Mouse (Mus musculus) stomach, postnatal 0 days (tissue): ENCODE results near the gene G6pc3. TPM values are rescaled to one million over a fixed set of nuclear protein-coding genes. Genes with fewer than 3 reads are reported as not detected.

ENCODE experiments used
- ATAC-seq: fragments of 200-750 bp; cut with Nextera tagmentation; 2 replicates; pipeline ENCODE4 v1.8.0; 2017; ENCODE audit not compliant: low FRiP score, low TSS enrichment
- DNase-seq: peaks from one replicate; pipeline ENCODE4 v3.0.0-alpha.2; 2016; ENCODE audit warnings: low spot score
- H3K27ac ChIP-seq: fragments of 300-500 bp; sonication (generic); replicated peaks from 2 replicates; pipeline ENCODE4 v1.5.1; 2014; ENCODE audit warnings: mild to moderate bottlenecking, control low read depth
- H3K27me3 ChIP-seq: fragments of 300-500 bp; sonication (generic); 2 replicates; pipeline ENCODE4 v1.6.1; 2014; ENCODE audit warnings: low read length; ENCODE audit not compliant: control insufficient read depth, insufficient read depth
- H3K36me3 ChIP-seq: fragments of 300-500 bp; sonication (generic); 2 replicates; pipeline ENCODE4 v1.6.1; 2014; ENCODE audit warnings: low read length, mixed read lengths; ENCODE audit not compliant: control insufficient read depth, insufficient read depth
- H3K4me1 ChIP-seq: fragments of 300-500 bp; sonication (generic); replicated peaks from 2 replicates; pipeline ENCODE4 v1.6.1; 2014; ENCODE audit warnings: antibody characterized with exemption; ENCODE audit not compliant: control insufficient read depth, insufficient read depth
- H3K4me2 ChIP-seq: fragments of 300-500 bp; sonication (generic); replicated peaks from 2 replicates; pipeline ENCODE4 v1.6.1; 2014; ENCODE audit warnings: low read depth, mild to moderate bottlenecking, control low read depth, moderate library complexity
- H3K4me3 ChIP-seq: fragments of 300-500 bp; sonication (generic); 2 replicates; pipeline ENCODE4 v1.5.1; 2014; ENCODE audit warnings: low read depth, low read length, control low read depth
- H3K9ac ChIP-seq: fragments of 300-500 bp; sonication (generic); 2 replicates; pipeline ENCODE4 v1.6.1; 2014; ENCODE audit warnings: mild to moderate bottlenecking, low read length, control low read depth, mixed read lengths
- H3K9me3 ChIP-seq: fragments of 300-500 bp; sonication (generic); 2 replicates; pipeline ENCODE4 v1.6.1; 2016; ENCODE audit warnings: low read length; ENCODE audit not compliant: control insufficient read depth
- CTCF ChIP-seq: IDR thresholded peaks from 2 replicates; pipeline ENCODE4 v1.5.1; 2016; ENCODE audit warnings: antibody characterized with exemption, low read depth, mild to moderate bottlenecking, moderate library complexity
- EP300 ChIP-seq: optimal IDR thresholded peaks from 2 replicates; pipeline ENCODE3; 2016; ENCODE audit warnings: antibody characterized with exemption
- WGBS: fragments of 180-500 bp; shearing (Covaris S2); extraction: QIAGEN DNeasy Blood & Tissue Kit; methylation state at CpG from one replicate; pipeline ENCODE4 v1.1.7; 2014; 5-methylcytosine and 5-hydroxymethylcytosine counted together
- polyA plus RNA-seq: library from polyadenylated mRNA; unstranded; fragments of >200 nt; fragmentation: Nextera tagmentation; extraction: Ambion mirVana; gene quantifications from 2 replicates; pipeline ENCODE4 v1.2.1, GENCODE M21; 2015

G6pc3 gene
- polyA plus RNA-seq, 1 experiment from 2014 or later = 19.4 TPM

DNA sequence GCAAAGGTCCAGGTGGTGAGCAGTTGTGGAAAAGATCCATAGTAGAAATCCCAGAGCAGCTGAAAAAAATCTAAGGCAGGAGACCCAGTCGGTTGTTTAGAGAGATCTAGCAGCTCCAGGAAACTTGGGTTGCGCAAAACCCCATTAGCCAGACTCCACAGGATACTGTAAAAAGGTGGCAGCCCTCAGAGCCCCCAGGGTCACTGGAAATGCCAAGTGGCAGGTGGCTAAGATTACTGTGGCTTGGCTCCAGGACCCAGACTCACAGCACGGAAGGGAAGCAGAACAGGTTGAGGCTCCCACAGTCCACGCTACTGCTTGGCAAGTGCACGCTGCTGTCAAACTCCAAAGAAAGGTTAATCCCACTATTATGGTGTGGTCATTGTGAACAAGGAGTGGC is 29.6 kb upstream of the G6pc3 start:
- Histone ChIP-seq H3K9me3 (no peaks in the 10 kb centered on the region), H3K4me1 (no peaks in the 10 kb centered on the region), H3K4me2 (no peak overlapping the region), H3K9ac (no peak overlapping the region), H3K4me3 (no peak overlapping the region), H3K36me3 (peaks cover 12% of the 10 kb centered on the region; the same call in 1 of the 2 replicates), H3K27me3 (no peaks in the 10 kb centered on the region), H3K27ac (no peak overlapping the region)
- ATAC-seq = no peak
- DNase-seq = no peak
- WGBS = 66% methylated on average over 5 of the region's 5 CpGs
- TF ChIP-seq CTCF = no peak
- no peak for TF ChIP-seq EP300

DNA sequence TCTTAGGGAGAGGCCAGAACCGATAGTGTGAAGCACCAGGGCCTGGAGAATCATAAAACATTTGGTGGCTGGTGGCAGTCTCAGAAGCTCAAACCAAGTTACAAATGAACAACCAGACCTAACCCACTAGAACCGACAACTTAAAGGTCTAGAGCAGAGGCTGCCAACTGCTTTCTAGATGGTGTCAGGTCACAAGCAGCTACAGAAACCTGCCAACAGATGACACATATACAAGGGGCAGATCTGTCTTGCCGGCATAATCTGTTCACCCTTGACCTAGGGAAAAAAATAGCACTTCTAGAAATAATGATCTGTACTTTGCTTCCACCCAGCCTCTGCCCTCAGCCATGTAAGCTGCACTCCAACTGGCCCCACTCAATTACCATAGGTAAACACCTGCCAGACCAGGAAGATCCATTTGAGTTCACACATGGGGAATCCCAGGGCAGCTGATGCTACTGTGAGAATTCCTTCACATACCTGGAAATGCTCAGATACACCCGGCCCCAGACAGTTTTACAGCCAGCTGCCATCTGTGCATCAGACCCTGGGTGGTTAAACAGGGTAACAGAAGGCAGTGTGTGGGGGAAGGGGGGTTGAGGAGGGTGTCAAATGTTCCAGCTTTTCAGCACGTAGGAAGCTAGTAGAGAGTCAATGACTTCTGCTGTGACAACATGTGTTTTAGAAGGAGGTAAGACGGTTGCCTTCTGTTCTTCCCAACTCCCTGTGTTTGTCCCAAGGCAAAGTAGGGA is 23.3 kb upstream of the G6pc3 start:
- H3K4me1 ChIP-seq = no peaks in the 10 kb centered on the region
- H3K4me2 ChIP-seq = no peak overlapping the region
- H3K4me3 ChIP-seq = no peak overlapping the region
- WGBS = 39% methylated on average over 6 of the region's 6 CpGs
- no peaks in the 10 kb centered on the region for H3K27me3 ChIP-seq
- H3K27ac ChIP-seq = no peak overlapping the region
- H3K9me3 ChIP-seq = no peaks in the 10 kb centered on the region
- H3K36me3 ChIP-seq = peaks cover 25% of the 10 kb centered on the region; the same call in 1 of the 2 replicates
- H3K9ac ChIP-seq = no peak overlapping the region
- no peak for DNase-seq
- no peak for TF ChIP-seq EP300
- TF ChIP-seq CTCF = no peak
- ATAC-seq = no peak

DNA sequence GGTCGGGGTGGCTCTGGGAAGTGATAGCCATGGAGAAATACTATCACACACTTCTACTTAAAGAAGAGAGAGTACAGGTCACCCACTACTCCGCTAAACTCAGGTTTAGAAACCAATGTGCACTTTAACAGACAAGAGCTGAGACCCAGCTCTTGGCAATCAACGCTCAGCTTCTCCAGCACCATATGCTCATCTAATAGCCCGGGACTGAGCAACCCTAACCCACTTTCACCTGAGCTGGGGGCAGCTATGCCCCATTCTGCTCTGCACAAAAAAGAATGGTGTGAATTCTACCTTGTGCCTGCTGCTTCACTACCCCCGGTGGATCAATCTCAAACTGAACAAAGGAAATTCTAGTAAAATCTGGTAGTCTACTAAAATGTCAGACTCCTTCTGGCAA is 21.9 kb upstream of the G6pc3 start:
- DNase-seq (no peak), ATAC-seq (no peak)
- H3K36me3 ChIP-seq = peaks cover 22% of the 10 kb centered on the region; the same call in 1 of the 2 replicates
- no peaks in the 10 kb centered on the region for H3K4me1 ChIP-seq
- no peak overlapping the region for H3K4me2 ChIP-seq
- no peak overlapping the region for H3K27ac ChIP-seq
- no peaks in the 10 kb centered on the region for H3K9me3 ChIP-seq
- TF ChIP-seq CTCF (no peak), EP300 (no peak)
- no peak overlapping the region for H3K4me3 ChIP-seq
- no peak overlapping the region for H3K9ac ChIP-seq
- no peaks in the 10 kb centered on the region for H3K27me3 ChIP-seq
- WGBS = 95% methylated on average over 5 of the region's 5 CpGs

DNA sequence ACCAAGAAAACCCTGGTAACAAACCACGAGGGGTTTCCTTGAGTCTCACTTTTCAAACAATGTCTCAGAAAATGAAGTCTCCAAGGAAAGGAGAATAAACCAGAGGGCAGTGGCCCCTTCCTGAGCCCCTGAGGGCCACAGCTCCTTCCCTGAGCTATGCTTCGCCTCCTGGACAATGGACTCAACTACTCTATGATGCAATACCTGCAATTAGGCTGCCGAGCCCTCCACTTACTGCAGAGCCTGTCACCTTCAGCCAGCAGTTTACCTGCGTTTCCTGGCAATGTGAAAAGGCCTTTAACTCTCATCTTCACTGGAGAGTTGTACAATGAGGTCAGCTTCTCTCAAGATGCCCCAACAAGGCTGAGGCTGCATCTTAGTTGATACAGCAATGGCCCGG is 20.7 kb upstream of the G6pc3 start:
- ATAC-seq (no peak), DNase-seq (no peak)
- no peaks in the 10 kb centered on the region for H3K27me3 ChIP-seq
- peaks cover 17% of the 10 kb centered on the region; the same call in 1 of the 2 replicates for H3K36me3 ChIP-seq
- no peak overlapping the region for H3K9ac ChIP-seq
- H3K9me3 ChIP-seq = no peaks in the 10 kb centered on the region
- no peak overlapping the region for H3K4me3 ChIP-seq
- no peak overlapping the region for H3K4me2 ChIP-seq
- no peak for TF ChIP-seq CTCF
- TF ChIP-seq EP300 = no peak
- H3K4me1 ChIP-seq = no peaks in the 10 kb centered on the region
- H3K27ac ChIP-seq = no peak overlapping the region
- 83% methylated on average over 5 of the region's 5 CpGs for WGBS

DNA sequence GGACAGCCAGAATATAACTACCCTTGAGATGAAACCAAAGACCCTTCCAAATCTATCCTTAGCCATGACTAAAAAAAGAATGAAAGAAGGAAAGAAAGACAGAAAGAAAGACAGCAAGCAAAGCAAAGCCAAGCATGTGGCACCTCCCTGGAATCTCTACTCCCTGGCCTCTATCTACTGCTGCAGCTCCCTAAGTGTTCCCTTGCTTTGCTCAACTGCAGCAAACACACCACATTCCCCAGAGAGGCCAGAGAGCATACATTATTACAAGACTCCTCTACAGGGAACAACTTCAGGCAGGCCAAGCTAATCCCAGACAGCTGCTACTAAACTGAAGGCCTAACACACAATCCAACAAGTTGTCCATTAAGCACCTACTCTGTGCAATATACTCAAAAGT is 9.6 kb upstream of the G6pc3 start:
- Histone ChIP-seq H3K4me1 (0 out of 2 replicates have a peak, but pooled peaks cover 3% of the 10 kb centered on the region), H3K27me3 (no peaks in the 10 kb centered on the region), H3K4me2 (no peak overlapping the region), H3K9me3 (no peaks in the 10 kb centered on the region), H3K9ac (no peak overlapping the region), H3K4me3 (no peak overlapping the region), H3K36me3 (peaks cover 8% of the 10 kb centered on the region), H3K27ac (no peak overlapping the region)
- ATAC-seq = no peak
- DNase-seq = no peak
- TF ChIP-seq CTCF = no peak
- TF ChIP-seq EP300 = no peak

DNA sequence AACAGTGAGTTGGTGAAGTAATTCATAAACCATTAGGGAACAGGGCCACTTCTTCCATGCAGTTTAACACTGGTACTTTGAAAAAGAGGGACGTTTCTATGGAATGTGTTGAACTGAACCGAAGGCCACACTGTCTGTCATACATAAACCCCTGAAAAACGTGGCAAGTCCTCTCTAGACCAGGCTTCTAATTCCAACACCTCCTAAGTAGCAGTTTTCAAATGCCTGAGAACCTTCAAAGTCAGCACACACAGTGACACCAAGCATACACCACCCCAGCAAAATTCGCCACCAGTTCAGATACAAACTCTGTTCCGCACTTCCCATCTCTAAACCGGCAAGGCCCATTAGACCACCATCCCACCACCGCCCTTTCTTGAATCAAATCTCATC is 5.2 kb upstream of the G6pc3 start:
- Histone ChIP-seq H3K36me3 (no peaks in the 10 kb centered on the region; the same call in 1 of the 2 replicates), H3K4me2 (peak overlapping the region; percentile 88), H3K4me1 (0 out of 2 replicates have a peak, but pooled peaks cover 3% of the 10 kb centered on the region), H3K27me3 (no peaks in the 10 kb centered on the region), H3K27ac (peak overlapping the region; percentile 93), H3K9ac (peak overlapping the region; percentile 95), H3K4me3 (peak overlapping the region; percentile 88), H3K9me3 (no peaks in the 10 kb centered on the region)
- TF ChIP-seq EP300 (no peak), CTCF (no peak)
- WGBS = 3% methylated on average over 7 of the region's 7 CpGs
- ATAC-seq = no peak
- DNase-seq = no peak
